Mouse (Mus musculus) embryonic facial prominence, embryonic 14.5 days (tissue): Measurements from ENCODE around the gene Trim31. TPM values are rescaled to one million over a fixed set of nuclear protein-coding genes. Genes with fewer than 3 reads are reported as not detected.

Source experiments
- ATAC-seq: fragments of 200-750 bp; cut with Nextera tagmentation; 2 replicates; pipeline ENCODE4 v1.8.0; 2017; ENCODE audit warnings: low read depth, moderate number of reproducible peaks, moderate TSS enrichment
- DNase-seq: peaks from one replicate; pipeline ENCODE4 v3.0.0-alpha.2; 2015; ENCODE audit warnings: low spot score
- H3K27ac ChIP-seq: fragments of 300-500 bp; sonication (generic); replicated peaks from 2 replicates; pipeline ENCODE4 v1.5.1; 2014; ENCODE audit warnings: low read depth, mild to moderate bottlenecking, low read length, moderate library complexity
- H3K27me3 ChIP-seq: fragments of 300-500 bp; sonication (generic); replicated peaks from 2 replicates; pipeline ENCODE4 v1.6.1; 2014; ENCODE audit warnings: low read length; ENCODE audit not compliant: control insufficient read depth, insufficient read depth
- H3K36me3 ChIP-seq: fragments of 300-500 bp; sonication (generic); 2 replicates; pipeline ENCODE4 v1.6.1; 2014; ENCODE audit warnings: low read length, mixed read lengths; ENCODE audit not compliant: control insufficient read depth, insufficient read depth
- H3K4me1 ChIP-seq: fragments of 300-500 bp; sonication (generic); 2 replicates; pipeline ENCODE4 v1.6.1; 2014; ENCODE audit warnings: antibody characterized with exemption, low read length; ENCODE audit not compliant: control insufficient read depth, insufficient read depth
- H3K4me2 ChIP-seq: fragments of 300-500 bp; sonication (generic); 2 replicates; pipeline ENCODE4 v1.6.1; 2014; ENCODE audit warnings: low read depth, mild to moderate bottlenecking, low read length, moderate library complexity, mixed read lengths
- H3K4me3 ChIP-seq: fragments of 300-500 bp; sonication (generic); 2 replicates; pipeline ENCODE4 v1.5.1; 2014; ENCODE audit warnings: low read depth, mild to moderate bottlenecking, low read length
- H3K9ac ChIP-seq: fragments of 300-500 bp; sonication (generic); 2 replicates; pipeline ENCODE4 v1.6.1; 2014; ENCODE audit warnings: low read depth, mild to moderate bottlenecking, low read length, moderate library complexity, mixed read lengths
- H3K9me3 ChIP-seq: fragments of 300-500 bp; sonication (generic); 2 replicates; pipeline ENCODE4 v1.6.1; 2016; ENCODE audit warnings: low read length; ENCODE audit not compliant: control insufficient read depth
- WGBS: fragments of 180-500 bp; shearing (Covaris S2); extraction: QIAGEN DNeasy Blood & Tissue Kit; methylation state at CpG from one replicate; pipeline ENCODE4 v1.1.7; 2014; 5-methylcytosine and 5-hydroxymethylcytosine counted together
- polyA plus RNA-seq: library from polyadenylated mRNA; unstranded; fragments of >200 nt; fragmentation: Nextera tagmentation; extraction: Ambion mirVana; gene quantifications from 2 replicates; pipeline ENCODE4 v1.2.1, GENCODE M21; 2014

Gene Trim31
- polyA plus RNA-seq, 1 experiment from 2014 or later, result not detected

DNA sequence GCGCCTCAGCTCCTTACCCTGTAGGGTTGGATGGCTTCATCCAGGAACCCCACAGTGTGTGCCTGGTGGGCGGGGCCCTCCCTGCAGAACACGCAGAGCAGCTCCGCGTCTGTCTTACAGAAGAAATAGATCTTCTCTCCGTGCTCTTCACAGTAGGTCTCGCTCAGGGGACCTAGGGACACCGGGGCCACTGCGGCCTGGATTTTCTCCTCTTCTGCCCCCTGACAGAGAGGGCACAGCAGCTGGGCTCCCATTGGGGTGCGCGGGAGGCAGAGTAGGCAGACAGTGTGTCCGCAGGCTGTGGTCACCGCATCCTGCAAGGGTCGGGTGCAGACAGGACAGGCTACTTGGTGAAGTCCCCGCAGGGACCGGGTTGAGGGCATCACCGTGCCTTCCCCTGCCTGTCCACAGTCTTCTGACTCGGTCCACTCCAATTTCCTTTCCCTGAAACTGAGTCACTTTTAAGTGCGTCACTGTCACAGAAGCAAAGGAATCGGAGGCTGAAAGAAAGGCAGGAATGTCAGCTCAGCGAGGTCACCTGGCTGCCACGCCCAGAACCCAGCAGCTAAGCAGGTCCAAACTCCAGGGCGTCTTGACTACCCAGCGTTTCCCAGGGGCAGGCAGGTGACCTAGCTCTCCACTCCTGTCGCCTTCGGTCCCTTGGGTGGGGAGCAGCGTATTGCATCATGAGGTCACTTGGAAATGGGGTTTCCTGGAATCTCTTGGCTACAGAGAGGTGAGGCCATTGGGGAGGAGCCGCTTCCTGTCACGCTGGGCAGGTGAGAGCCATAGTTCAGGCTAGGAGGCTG, 31.0 kb upstream of the Trim31 start, which contains the start of gene Trim15:
Trim15 (minus strand) TSS at position 492 of the 809 bp plus-strand sequence.
- WGBS, result 15% methylated on average over 27 of the region's 29 CpGs
- H3K36me3 ChIP-seq, result no peaks in the 10 kb centered on the region
- H3K27ac ChIP-seq, result no peak within 1 kb of the TSS
- DNase-seq (no peak), ATAC-seq (no peak)
- no peaks in the 10 kb centered on the region for H3K9me3 ChIP-seq
- peaks cover 19% of the 10 kb centered on the region for H3K27me3 ChIP-seq
- no peaks in the 10 kb centered on the region for H3K4me1 ChIP-seq
- H3K9ac ChIP-seq, result no peak within 1 kb of the TSS
- peak within 1 kb of the TSS; percentile 38 for H3K4me2 ChIP-seq
- H3K4me3 ChIP-seq, result no peak within 1 kb of the TSS

DNA sequence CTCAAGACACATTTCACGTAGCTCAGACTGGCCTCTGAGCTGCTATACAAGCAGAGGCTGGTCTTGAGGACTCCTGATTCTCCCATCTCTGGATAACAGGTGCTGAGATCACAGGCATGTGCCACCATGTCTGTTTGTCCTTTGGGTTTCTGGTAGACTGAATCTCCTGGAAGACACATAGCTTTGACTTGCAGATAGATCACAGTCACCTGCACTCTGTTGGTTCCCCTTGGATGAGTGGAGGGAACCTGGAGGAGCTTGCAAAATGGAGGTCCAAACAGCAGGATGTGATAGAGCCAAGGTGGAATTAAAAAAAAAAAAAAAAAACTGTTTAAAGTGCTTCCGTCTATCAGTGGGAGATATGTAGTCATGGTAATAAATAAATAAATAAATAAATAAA, 29.1 kb upstream of the Trim31 start:
- Histone ChIP-seq H3K9me3 (no peaks in the 10 kb centered on the region), H3K4me2 (no peak overlapping the region), H3K4me3 (no peak overlapping the region), H3K27ac (no peak overlapping the region), H3K4me1 (no peaks in the 10 kb centered on the region), H3K36me3 (no peaks in the 10 kb centered on the region), H3K9ac (no peak overlapping the region), H3K27me3 (peaks cover 19% of the 10 kb centered on the region)
- DNase-seq (no peak), ATAC-seq (no peak)
- 86% methylated on average over 2 of the region's 2 CpGs for WGBS

- ATAC-seq (no peak), DNase-seq (no peak)
- Histone ChIP-seq H3K27me3 (peaks cover 19% of the 10 kb centered on the region), H3K9me3 (no peaks in the 10 kb centered on the region), H3K4me2 (no peak within 1 kb of the TSS), H3K27ac (no peak within 1 kb of the TSS), H3K36me3 (no peaks in the 10 kb centered on the region), H3K4me3 (no peak within 1 kb of the TSS), H3K9ac (no peak within 1 kb of the TSS), H3K4me1 (no peaks in the 10 kb centered on the region)
- WGBS, result 72% methylated on average over 4 of the region's 4 CpGs
These were observed 28.5 kb upstream of the Trim31 start, which contains the start of gene Trim10 for GRCm38 (mm10) chr17:36869284-36869954. Trim10 (plus strand) TSS chr17:36869574.

GRCm38 (mm10) chr17:36869955-36870810, 27.7 kb upstream of the Trim31 start:
- WGBS, result 72% methylated on average over 25 of the region's 25 CpGs
- no peak for ATAC-seq
- H3K9ac ChIP-seq, result no peak overlapping the region
- no peaks in the 10 kb centered on the region for H3K36me3 ChIP-seq
- no peak overlapping the region for H3K4me3 ChIP-seq
- DNase-seq, result no peak
- no peaks in the 10 kb centered on the region for H3K4me1 ChIP-seq
- peaks cover 19% of the 10 kb centered on the region for H3K27me3 ChIP-seq
- H3K27ac ChIP-seq, result no peak overlapping the region
- no peaks in the 10 kb centered on the region for H3K9me3 ChIP-seq
- H3K4me2 ChIP-seq, result no peak overlapping the region

DNA sequence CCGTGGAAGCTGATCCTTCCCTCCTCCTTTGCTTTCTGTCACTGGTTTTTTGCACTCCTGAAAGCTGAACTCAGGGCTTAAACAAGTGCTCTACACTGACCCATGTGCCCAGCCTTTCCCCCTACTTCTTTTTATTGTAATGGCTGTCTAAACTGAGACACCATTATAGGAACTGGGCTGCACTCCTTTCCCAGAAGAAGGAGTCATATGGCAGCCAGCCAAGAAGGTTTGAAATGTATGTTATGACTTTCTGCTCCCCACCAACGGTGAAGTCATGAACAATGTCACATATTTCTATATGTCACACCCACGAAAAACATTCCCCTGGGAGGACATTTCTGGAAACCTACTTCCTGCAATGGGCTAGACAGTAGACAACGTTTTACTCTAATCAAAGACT, 23.3 kb upstream of the Trim31 start:
- Histone ChIP-seq H3K27me3 (no peaks in the 10 kb centered on the region), H3K9ac (no peak overlapping the region), H3K9me3 (no peaks in the 10 kb centered on the region), H3K4me3 (no peak overlapping the region), H3K4me2 (no peak overlapping the region), H3K4me1 (no peaks in the 10 kb centered on the region), H3K36me3 (no peaks in the 10 kb centered on the region), H3K27ac (no peak overlapping the region)
- 46% methylated on average over 4 of the region's 4 CpGs for WGBS
- DNase-seq (peak; percentile 19), ATAC-seq (no peak)

DNA sequence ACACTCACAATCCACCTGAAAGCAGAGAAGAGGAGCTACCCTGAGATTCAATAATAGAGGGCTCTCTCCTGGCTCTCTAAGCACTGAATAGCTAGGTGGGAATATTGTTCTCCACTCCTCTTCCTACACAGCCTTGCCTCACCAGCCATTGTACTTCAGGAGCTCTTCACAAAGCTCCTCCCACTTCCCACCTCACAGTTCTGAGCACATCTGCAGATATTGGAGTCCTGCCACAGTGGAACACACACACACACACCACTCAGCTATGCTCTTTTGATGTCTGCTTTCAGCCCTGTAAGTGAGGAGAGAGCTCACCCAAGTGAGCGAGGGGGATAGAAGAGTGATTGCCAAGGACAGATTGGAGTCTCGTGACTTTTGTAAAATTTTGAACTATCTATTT, 14.6 kb upstream of the Trim31 start:
- Histone ChIP-seq H3K4me3 (no peak overlapping the region), H3K27ac (no peak overlapping the region), H3K9me3 (no peaks in the 10 kb centered on the region), H3K4me2 (no peak overlapping the region), H3K9ac (no peak overlapping the region), H3K36me3 (no peaks in the 10 kb centered on the region), H3K27me3 (no peaks in the 10 kb centered on the region), H3K4me1 (no peaks in the 10 kb centered on the region)
- 63% methylated on average over 2 of the region's 2 CpGs for WGBS
- peak; percentile 16 for DNase-seq
- ATAC-seq, result 0 out of 2 replicates have a peak, but pooled peaks have one; percentile 30

DNA sequence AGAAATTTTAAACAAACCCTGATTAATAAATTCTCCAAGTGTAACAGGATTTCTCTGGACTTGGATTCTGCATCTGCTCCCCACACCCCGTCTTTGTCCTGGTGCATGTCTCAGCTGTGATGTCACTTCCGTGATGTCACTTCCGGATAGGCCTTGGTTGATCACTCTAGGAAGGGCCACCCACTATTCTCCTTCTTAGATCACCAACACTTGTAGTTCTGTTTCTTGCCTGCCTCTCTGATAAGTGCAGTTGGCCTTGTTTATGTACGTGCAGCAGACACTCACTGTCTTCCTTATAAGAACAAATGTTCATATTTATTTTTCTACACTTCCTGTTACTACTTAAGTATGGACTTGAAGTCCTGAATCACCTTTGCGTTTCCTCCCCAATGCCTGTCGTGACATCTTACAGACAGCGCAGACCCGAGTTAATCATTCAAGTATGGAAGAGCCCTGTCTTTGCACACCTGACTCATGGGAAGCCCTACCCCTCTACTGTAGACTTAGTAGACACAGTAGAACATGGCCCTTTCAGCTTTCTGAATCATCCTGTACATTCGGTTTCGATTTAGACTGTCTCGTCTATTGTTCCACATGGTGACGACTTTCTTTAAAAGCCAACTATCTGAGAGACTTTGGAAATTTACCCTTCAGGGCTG, 12.7 kb upstream of the Trim31 start:
- no peak for ATAC-seq

More for the DNA sequence above, 12.7 kb upstream of the Trim31 start:
- Histone ChIP-seq H3K4me3 (no peak overlapping the region), H3K27me3 (no peaks in the 10 kb centered on the region), H3K27ac (no peak overlapping the region), H3K9ac (no peak overlapping the region), H3K36me3 (no peaks in the 10 kb centered on the region), H3K4me1 (no peaks in the 10 kb centered on the region), H3K4me2 (no peak overlapping the region), H3K9me3 (no peaks in the 10 kb centered on the region)
- no peak for DNase-seq
- WGBS, result 92% methylated on average over 12 of the region's 12 CpGs
